Mouse (Mus musculus) cortical plate, adult 2 months (tissue): ENCODE measurements around the gene Maml3.

Experiments
- CTCF ChIP-seq: fragments of 200-500 bp; IDR thresholded peaks from 2 replicates; pipeline ENCODE4 v1.5.1; 2011; ENCODE audit warnings: mild to moderate bottlenecking, control low read depth, low read length; ENCODE audit not compliant: insufficient read depth; ENCODE audit errors: extremely low read depth
- POLR2A ChIP-seq: fragments of 200-500 bp; IDR thresholded peaks from 2 replicates; pipeline ENCODE4 v1.6.1; 2011; ENCODE audit warnings: mild to moderate bottlenecking, low read length, control low read depth; ENCODE audit not compliant: insufficient read depth; ENCODE audit errors: extremely low read depth

DNA sequence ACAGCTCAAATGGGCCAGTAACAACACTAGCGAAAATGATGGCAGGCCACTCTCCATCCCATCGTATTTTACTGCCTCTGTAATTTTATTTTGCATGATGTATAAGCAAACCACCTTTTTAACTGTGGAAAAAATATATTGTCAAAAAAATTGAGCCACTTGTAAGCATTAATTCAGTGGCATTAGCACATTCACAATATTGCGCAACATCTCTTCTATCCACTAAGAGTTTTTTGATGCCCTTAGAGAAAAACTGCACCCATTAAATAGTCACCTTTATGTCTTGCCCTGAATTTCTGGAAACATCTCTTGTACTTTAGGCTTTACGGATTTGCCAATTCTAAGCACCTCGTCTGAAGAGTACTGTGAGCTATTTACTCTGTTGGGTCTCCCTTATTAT, 347.8 kb downstream of the Maml3 start:
- TF ChIP-seq CTCF (no peak), POLR2A (no peak)
